Mouse (Mus musculus) liver, adult 10 weeks (tissue): ENCODE results near the gene Stfa3. TPM values are rescaled to one million over a fixed set of nuclear protein-coding genes. Genes with fewer than 3 reads are reported as not detected.

Experiments
- polyA plus RNA-seq: library from polyadenylated mRNA; stranded (reverse); fragments of 350-450 nt; fragmentation: Illumina TruSeq; extraction: RNeasy Lipid Tissue Mini Kit (QIAGEN cat#74804); gene quantifications from one replicate; pipeline ENCODE4 v1.2.3, GENCODE M21; 2014; ENCODE audit warnings: low read depth, low replicate concordance

Stfa3 gene
- not detected for polyA plus RNA-seq

GRCm38 (mm10) chr16:36455342-36455802 is at the start of gene Stfa3:
TSS of gene Stfa3 (minus strand) at chr16:36455392.

GRCm38 (mm10) chr16:36408357-36408756 is 46.8 kb downstream of the Stfa3 start, which contains the start of gene Stfa2:
TSS of gene Stfa2 (minus strand) at chr16:36408457.

Other genes with a start within 250 kb of the Stfa3 start
- not detected for gene Gm5416, start 245.0 kb downstream of the Stfa3 start, polyA plus RNA-seq
- gene 2010005H15Rik, start 233.9 kb downstream of the Stfa3 start, polyA plus RNA-seq: not detected
- gene Stfa1, start 178.4 kb downstream of the Stfa3 start, polyA plus RNA-seq: not detected
- gene BC117090, start 121.1 kb downstream of the Stfa3 start, polyA plus RNA-seq: not detected
- gene BC100530, start 87.6 kb downstream of the Stfa3 start, polyA plus RNA-seq: not detected
- not detected for gene Stfa2, start 46.9 kb downstream of the Stfa3 start, polyA plus RNA-seq
- not detected for gene Casr, start 106.7 kb upstream of the Stfa3 start, polyA plus RNA-seq
- gene Cd86, start 210.7 kb upstream of the Stfa3 start, polyA plus RNA-seq: 5.7 TPM
- gene Ildr1, start 238.6 kb upstream of the Stfa3 start, polyA plus RNA-seq: 0.16 TPM